Mouse (Mus musculus) adrenal gland, postnatal 36 days (tissue): ENCODE results near the gene Amn1. TPM values are rescaled to one million over a fixed set of nuclear protein-coding genes. Genes with fewer than 3 reads are reported as not detected.
"Not testable (repeated sequence)": the region's sequence is repeated elsewhere in the genome, so short reads cannot be mapped to it uniquely, and the experiment has no call there.

Source experiments
- DNase-seq, 2 experiments: peaks; one replicate each; pipeline ENCODE4 v3.0.0; 2021; ENCODE audit warnings: mixed read lengths in 1 of 2
- long read RNA-seq, 2 experiments: library from polyadenylated mRNA; stranded (forward); transcript quantifications; one replicate each; pipeline ENCODE4 v2.0.0; 2021; ENCODE audit warnings: borderline sequencing depth in 2 of 2
- total RNA-seq, 2 experiments: library from RNA; stranded (reverse); gene quantifications; 2 replicates each; pipeline ENCODE4 v1.2.3; 2021

The Amn1 gene
- total RNA-seq: 10 to 100 TPM; 28.4 to 32.1 TPM
- long read RNA-seq, experiment 1, transcript Amn1-202 (7 exons, 1,457 nt): major isoform, 16 of 25 reads
- long read RNA-seq, experiment 1, partial matches to known transcripts: 1 of 25 reads
- long read RNA-seq, experiment 1, other reads (novel, unspliced or antisense): 8 of 25 reads
- long read RNA-seq, experiment 2, full-length matches to known transcripts: 8 of 15 reads
- long read RNA-seq, experiment 2, partial matches to known transcripts: 0 of 15 reads
- long read RNA-seq, experiment 2, other reads (novel, unspliced or antisense): 7 of 15 reads

DNA sequence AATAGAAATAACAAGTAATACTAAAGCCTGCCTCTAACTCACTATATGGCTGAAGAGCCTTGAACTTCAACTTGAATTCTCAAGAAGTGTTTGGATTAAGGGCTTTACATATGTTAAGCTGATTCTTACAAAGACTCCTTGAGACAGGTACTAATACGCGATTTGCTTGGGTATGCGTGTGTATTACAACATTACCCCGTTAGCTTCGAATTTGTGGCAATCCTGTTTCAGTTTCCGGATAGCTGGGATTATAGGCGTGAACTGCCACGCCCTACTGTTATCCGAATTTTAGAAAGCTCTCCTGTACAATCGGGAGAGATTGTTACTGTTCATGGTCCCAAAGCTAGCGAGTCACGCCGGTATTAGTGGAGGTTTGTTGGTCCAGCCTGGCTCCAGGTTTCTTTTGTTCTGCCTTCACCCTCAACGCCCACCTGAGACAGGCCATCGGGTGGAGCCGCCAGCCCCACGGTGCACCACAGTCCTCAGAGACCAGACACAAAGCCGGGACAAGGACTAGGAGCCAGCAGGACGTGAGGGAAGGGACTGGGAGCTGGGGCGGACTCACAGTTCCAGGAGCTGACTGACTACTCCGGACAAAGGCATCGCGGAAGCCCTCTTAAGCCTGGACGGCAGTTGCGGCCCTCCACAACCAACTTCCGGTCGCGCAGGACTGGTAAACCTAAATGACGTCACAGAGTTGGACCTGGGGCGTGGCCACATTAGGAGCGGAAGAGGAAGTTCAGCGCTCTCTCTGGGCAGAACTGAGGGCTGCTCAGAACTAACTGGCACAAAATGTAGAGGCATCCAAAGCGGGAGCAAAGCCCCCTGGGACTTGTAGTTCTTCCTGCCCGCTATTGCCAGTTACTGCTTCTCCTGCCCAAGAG lies at the start of gene Amn1:
TSS of gene Amn1 (minus strand) at position 672 of the 884 bp plus-strand sequence.
- peak; percentile 95 to 97 for DNase-seq

DNA sequence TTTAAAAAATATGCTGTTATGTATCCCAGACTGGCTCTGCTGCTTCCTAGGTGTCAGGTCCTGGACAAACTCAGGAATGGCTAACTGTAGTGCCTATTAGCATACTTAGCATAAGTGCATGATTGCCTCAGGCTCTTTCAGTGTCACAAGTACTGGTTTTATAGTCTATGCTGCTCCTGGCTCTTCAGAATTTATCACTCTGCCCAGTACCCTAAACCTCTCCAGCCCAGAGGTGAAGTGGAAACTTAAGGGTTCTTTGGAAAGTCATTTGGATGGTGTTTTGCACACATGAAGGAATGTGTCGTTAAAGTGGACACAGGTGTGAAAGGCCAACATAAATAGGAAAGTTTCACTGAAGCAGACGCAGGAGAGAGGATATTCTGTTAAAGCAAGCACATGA lies 48.3 kb upstream of the Amn1 start:
- no peak for DNase-seq

DNA sequence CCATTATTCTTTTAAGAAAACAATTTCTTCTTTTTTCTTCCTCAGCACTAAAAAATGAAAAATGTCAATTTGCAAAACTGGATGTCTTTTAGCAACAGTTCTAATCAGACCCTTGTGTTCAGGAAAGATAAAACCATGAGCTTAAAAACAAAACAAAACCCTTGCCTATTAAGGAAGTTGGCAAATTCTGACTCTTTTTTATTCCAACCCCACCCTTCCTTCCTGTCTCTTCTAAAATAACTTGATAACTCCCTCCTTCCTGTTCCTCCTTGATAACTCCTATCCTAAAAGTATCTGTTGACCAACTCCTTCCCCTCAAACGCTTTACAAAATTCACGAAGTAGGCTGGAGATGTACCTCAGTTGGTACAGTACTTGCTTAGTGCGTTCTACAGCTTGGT lies 45.4 kb upstream of the Amn1 start:
- DNase-seq: no peak

DNA sequence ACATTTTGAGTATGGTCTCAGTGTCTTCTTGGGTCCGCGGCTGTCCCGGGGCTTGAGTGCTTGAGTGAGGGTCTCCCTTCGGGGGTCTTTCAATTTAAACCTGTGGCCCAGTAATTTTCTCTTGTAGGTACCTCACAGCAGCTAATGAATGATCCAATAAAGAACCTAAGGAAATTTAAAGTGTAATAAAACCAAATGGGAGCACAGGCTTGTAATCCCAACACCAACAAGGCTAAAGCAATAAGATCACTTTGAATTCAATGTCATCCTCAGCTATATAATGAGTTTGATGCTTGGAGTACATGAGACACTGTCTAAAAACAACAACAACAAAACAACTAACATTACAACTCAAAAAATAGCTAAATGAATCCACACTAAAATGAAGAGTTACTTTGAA lies 36.2 kb upstream of the Amn1 start:
- no peak for DNase-seq

DNA sequence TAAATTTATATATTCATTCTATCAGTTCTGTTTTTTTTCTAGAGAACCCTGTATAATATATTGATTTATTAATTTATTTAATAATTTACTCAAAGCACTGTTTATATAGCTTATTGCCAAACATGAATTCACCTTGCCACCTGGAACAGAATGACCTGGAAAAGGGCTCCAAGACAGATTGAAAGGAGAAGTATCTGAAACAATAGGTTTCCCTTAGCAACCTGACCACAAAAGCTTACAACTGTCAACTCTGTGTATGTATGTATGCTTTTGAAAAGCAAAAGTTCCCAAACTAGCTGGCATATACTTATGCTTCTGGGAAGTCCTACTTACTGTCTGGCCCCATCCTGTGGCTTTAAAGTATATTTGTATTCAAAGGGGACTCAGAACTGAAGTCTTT lies 32.8 kb upstream of the Amn1 start:
- no peak for DNase-seq

DNA sequence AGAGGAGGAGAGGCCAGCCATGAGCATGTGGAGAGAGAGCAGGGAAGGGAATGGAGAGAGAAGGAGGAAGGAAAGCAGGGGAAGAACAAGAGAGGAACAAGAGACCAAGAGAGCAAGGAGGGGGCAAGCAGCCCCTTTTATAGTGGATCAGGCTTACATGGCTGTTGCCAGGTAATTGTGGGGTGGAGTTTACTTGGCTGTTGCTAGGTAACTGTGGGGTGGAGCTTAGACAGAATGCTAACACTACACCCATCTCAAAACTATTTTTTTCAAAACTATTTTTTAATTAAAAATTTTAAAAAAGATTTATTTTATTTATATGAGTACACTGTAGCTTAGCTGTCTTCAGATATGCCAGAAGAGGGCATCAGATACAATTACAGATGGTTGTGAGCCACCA lies 10.1 kb upstream of the Amn1 start:
- DNase-seq: no peak

DNA sequence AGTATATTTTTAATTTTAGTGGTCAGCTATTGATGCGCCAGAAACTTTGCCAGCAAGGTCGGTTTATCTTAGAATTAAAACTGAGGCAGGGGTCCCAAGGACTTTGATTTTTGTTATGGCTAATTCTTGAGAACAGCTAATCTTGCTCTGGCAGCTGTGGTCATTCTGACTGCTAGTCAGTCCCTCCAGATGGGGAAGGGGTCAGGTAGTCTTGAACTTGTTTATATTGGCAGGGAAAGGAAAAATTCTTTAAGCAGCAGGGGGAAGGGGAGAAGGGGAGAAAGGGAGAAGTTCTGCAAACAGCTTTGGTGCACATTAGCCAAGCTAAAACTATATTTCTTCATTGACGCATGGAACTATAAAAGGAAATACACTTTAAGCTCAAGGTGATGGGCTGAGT lies 8.6 kb upstream of the Amn1 start:
- DNase-seq: no peak

DNA sequence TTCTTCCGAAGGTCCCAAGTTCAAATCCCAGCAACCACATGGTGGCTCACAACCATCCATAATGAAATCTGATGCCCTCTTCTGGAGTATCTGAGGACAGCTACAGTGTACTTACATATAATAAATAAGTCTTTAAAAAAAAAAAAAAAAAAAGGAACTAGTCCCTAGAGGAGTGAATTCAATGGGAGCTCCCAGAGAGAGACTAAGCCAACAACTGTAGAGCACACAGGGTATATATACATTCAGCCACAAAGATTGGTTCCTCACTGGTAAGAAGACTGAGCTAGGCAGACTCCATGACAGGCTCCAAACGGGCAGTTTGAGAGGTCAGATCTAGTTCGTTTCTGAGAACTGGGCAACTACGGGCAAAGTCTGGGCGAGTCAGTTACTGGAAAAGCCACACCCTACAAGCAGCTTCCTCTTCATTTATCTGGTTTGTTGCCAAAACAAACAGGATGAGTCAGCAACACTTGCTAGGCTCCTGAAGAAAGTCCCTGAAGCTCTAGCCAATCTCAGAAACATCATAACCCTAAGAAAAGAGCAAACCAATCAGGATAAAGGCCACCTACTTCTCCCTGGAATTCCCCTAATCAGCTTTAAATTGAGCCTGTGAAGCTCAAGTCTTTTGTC lies 4.9 kb upstream of the Amn1 start:
- DNase-seq: peak; percentile 11 to 42

DNA sequence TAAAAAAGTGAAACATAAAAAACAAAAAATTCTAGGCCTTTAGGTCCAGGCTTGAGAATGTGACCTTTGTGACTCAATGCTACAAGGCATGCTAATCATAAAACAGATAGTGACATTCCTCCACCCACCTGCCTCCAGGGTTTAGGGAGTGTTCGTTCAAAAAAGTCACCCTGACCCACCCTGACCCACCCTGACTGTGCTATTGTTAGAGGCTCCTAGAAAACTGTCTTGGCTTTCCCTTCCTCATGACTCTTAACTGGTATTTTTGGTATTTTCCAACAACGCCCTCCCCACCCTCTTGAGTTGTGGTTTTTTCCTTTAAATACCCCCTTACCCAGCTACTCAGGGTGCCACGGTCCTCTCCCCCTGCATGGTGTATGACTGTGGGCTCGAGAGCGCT lies 3.4 kb upstream of the Amn1 start:
- DNase-seq: not testable (repeated sequence)

DNA sequence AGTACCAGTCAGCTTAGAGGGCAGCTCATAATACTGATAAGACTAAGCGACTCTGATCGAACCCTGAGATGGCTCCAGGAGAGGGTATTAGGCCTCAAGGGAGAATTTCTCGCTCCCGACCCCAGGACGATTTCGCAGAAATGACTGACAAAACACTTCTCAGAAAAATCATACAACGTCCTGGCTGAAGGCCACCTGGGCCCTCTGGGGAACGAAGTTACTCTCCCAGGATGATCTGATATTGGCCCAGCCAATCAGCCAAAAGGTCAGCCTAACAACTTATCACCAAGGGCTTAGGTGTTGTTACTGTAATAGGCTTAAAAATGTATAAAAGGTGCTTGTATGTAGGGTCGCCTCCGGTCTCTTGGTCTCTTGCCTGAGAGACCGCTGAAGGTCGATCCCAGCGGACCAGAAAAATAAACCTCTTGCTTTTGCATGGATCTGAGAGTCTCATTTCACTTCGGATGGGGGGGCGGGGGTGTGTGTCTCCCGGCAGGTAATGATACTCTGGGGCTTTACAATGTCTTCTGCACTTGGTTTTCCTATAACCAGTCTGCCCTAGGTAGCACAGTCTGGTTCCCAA lies 919 bp upstream of the Amn1 start:
- DNase-seq: peak in 1 of 2 experiments; percentile 43

DNA sequence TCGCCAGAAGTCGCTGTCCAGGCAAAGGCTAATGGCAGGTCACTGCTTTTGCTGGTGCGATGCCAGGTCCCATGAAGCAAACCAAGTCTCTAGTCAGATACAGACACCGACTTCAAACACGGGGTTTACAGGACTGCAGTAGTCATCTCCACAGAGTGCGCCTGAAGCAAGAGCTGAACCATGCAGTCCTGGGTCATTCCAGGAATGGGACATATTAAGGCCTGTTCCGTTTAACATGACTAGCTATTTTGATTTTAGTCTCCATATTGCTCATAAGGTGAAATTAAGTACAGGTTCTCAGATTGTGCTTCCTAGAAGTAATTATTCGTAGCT lies 379 bp upstream of the Amn1 start:
- no peak for DNase-seq

DNA sequence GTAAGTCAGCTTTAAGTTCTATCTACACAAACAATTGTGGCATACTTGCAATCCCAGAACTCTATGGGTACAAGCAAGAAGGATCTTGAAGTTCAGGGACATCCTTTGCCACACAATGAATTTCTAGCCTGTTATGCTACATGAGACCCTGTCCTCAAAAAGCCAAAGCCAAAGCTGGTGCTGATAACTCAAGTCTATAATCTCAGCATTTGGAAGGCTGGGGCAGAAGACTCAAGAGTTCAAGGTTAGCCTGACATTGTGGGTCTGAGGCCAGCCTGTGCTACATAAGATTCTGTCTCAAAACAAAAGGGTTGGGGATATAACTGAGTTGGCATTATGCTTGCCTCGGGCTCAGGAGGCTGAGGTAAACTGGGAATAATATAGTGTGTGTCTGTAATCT lies 1.1 kb downstream of the Amn1 start:
- DNase-seq: no peak

DNA sequence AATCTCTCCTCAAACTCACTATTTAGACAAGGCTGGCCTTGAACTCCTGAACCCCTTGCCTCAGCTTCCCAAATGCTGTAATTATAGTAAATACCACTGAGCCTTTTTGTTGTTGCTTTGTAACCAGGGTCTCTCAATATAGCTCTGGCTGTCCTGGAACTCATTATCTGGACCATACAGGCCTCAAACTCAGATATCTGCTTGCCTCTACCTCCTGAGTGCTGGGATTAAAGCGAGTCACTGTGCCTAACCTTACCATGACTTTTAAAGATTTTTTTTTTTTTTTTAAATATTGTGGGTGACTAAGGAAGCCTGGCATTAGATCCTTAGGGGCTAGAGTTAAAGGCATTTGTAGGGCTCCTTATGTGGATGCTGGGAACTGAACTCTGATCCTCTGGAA lies 4.5 kb downstream of the Amn1 start:
- DNase-seq: no peak

DNA sequence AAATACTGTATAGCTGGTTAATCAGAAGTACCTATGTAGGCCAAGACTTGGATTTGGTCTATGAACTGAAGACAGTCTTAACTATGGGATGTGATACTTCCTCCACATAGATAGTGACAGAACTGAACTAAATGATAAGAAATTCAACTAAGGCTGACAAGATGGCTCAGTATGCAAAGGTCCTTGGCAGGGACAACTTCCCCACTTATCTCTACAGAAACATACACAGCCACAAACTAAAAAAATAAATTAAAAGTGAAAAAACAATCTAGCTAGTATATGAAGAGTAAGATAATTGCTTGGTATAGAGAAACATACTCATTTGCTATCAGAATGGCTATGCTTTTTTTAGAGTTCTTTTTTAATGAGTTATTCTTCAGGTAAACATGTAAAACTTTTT lies 9.4 kb downstream of the Amn1 start:
- DNase-seq: no peak

DNA sequence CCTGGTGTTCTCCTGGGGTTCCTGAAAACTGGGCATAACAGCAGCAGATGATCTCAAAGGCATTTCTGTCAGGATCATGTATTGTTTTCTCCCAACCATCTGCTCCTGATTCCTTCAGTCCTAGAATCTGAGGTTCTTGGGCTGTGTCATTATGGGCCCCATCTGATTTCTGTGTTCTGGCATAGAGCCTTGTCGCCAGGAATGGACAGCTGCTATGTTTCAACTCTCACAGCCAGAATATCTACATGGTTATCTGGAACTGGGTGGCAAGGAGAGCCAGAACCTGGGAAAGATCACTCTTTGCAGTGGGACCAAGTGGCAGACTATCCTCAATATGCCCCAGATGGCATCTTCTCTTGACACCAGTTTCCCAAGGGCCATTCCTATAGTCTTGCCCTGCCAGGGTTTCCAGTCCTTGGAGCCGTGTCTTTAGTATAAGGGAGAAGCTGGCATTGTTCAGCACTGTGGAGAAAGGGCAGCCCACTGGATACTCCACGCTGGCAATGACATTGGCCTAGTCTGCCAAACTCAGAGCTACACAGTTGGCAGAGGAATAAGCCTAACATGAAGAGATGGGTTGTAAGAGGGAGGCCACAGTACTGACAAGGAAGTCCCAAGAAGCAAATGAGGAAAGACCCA lies 13.5 kb downstream of the Amn1 start:
- DNase-seq: peak; percentile 25 to 48

DNA sequence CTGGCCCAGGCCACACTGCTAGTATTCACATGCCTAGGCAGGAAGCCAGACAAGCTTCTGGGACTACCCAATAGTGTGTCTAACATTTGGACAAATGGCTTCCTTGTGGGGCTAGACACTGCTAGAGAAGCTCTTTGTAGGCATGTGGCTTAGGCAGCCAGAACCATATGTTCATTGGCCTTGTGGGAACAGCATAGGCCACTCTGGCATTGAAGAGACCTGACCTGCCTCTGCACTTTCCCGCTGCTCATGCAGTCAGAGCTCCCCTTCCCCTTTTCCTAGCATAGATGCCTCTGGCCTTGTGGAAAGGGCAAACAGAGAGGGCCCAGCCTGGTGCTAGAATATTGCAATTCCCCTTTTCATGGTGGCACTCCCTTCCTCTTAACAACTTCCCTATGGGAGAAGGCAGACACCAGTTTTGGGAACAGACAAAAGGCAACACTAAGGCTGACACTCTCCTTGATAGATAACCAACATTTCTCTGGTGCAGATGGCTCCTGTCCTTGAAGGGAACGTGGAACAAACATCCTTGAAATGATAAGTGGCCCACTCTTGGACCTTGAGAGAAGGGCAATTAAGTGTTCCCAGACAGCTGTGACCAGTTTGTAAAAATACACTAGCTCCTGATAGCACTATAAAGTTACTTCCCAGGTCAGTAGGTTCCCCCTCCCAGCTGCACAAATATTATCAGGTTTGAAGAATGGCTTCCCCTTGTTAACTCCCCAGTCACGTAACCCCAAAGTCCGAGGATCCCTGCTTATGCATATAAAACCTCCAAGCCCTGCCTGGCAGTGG lies 14.5 kb downstream of the Amn1 start:
- DNase-seq: peak; percentile 20 to 41

DNA sequence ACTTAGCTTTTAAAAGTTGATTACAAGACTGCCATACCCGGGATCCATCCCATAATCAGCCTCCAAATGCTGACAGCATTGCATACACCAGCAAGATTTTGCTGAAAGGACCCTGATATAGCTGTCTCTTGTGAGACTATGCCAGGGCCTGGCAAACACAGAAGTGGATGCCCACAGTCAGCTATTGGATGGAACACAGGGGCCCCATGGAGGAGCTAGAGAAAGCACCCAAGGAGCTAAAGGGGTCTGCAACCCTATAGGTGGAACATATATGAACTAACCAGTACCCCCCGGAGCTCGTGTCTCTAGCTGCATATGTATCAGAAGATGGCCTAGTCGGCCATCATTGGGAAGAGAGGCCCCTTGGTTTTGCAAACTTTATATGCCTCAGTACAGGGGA lies 18.5 kb downstream of the Amn1 start:
- not testable (repeated sequence) for DNase-seq

DNA sequence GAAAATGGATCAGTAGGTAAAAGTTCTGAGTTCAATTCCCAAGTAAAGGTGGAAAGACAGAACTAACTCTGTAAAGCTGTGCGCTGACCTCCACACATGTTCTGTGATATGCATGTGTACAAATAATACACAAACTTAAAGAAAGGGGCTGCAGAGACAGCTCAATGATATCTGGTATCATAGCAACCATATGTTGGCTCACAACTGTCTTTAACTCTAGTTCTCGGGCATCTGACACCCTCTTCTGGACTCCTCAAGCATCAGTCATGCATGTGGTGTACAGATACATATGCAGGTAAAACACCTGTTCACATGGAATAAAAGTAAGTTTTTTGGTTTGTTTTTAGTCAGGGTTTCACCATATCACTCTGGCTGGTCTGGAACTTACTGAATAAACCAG lies 20.1 kb downstream of the Amn1 start:
- no peak for DNase-seq

DNA sequence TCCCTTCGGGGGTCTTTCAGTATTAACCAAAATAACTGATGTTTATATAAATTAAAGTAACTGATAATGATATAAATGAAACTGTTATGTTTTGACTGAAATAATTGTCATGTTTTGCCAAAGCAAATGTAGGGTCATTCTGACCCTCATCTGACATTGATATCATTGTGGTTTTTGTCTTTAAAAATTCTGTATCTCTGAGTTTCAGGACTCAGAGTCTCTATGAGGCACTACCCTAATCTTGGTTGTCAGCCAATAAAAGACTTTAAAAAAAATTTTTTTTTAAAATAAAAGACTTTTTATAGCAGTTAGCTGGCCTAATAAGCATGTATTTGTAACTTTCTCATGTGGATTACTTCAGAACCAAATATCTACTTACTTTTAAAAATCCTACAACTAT lies 20.8 kb downstream of the Amn1 start:
- DNase-seq: no peak

DNA sequence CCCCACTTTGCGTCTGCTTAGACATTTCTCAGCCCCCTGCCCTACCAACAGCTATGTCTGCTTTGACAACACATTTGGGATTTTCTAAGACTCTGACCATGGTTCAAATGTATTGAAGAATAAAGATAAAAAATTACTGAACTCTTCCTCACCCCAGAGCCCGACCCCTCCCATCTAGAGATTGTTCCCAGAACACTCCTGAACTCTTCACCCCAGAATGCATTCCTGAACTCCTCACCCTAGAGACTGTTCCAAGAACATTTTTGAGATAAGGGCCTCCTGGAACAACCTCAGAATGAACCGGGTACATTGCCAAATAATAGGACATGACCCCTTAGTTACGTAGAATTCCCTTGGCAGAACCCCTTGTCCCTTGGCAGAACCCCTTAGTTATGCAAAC lies 21.5 kb downstream of the Amn1 start:
- DNase-seq: not testable (repeated sequence)

DNA sequence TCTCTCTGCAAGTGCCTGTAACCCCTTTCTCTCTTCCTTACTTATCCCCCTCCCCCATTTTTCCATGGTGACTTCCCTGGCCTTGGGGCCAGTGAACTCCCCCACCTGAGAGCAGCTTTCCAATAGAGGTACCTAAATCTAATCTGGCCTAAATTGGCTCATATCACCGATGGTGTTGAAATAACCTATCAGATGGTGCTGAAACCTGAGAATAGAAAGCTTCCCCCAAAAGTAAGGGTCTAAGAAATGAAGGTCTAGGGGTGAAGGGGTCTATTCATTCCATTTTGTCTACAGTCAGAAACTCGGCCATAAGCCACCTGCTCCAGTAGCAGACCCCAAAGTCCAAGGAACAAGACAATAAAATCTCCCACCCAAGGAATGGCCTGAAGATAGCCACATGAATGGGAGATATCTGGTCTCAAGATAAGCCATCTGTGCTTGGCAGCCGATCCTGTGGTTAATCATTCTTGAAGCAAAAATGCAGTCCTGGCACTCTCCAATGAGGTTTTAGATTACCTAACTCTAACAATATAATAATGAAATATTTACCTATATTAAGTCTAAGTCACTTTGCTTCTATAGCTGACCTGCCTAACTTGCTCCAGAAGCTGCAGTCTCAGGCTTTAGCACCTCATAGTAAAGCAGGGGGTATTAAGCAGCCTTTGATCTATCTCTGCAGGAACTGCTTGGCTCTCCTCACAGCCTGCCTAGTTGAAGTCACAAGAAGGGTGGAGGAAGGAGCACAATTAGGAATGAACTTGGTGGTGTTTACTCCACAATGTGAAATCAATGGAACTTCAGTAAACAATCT lies 33.3 kb downstream of the Amn1 start:
- DNase-seq: peak in 1 of 2 experiments; percentile 19
